Mouse (Mus musculus): ENCODE results near the gene Zmiz1. TPM values are rescaled to one million over a fixed set of nuclear protein-coding genes. Genes with fewer than 3 reads are reported as not detected.

The Zmiz1 gene
- polyA plus RNA-seq, 1 experiment from 2014 or later: 57.4 TPM

DNA sequence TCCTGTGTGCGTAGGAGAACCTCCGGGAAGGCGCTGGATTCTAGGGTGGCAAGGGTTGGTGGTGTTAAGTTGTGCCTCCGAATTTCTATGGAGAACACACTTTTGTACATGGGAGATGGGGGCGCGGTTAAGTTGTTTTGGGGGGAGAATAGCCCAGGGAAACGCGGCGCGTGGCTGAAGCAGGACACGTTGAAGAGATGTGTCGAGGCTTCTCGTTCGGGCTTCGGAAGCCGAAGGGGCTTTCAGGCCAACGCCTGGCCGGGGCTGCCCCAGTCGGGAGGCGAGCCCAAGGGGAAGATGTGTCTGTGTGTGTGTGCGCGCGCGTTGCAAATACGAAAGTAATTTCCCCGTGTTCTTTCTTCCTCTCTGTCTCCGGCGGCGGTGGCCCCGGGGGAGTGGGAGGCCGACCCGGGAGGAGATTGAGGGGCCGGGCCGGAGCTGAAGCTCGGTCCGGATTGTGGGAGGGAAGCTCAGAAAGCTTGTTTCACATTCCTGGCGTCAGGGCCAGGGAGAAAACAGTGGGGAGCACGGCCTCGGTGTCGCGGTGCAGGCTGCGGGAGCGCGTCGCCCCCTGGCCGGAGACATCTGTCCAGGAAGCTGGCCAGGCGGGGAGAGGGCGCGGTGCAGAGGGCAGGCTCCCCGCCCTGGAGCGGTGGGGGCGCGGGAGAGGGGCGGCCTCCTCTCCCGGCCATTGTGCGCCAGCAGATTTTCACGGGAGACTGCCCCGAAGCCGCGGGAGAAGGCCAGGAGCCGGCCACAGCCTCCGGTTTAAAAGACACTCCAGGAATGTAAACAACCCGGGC, 1.2 kb downstream of the Zmiz1 start:
- H3K9ac ChIP-seq (ENCODE audit: low read length): peak overlapping the region; percentile 99
- 0% methylated on average over 57 of the region's 63 CpGs for WGBS
- DNase-seq (ENCODE audit: low spot score): peak; percentile 63

DNA sequence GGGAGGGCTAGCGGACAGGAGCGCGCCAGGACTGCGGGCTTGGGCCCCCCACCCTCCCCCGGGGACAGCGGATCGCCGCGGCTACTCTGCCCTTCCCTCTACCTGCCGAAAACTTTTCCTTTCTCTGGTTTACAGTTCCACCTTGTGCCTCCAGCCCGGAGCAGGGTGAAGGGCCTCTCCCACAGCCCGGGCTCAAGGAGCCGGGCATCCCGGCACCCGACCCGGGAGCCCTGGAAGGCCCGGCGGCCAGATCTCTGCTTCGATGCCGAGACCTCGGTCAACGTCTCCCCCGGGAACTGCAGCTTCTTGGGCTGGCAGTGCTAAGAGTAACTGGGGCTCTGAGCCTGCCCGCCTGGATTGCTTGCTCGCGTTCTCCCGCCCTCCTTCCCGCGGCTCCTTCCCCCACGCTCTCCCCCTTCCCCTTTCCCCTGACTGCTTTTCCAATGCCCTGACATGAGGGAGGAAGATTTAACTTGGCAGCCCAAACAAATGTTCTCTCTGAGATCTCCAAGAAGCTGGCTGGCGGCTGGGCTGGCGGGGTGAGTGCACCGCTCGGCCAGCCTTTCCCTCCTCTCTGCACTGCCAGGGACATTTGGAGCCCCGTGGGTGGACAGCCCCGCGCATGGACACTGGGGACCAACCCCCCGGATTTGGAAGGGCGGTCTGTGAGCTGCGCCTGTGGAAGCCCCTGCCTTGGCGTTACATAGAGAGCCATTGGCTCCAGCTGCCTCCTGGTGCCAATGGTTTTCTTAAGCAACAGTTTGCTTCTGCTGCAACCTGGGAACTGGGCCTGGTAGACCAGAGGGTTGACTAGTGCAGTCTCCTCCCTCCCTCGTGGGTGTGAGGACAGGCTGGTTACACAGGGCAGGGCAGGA, 2.1 kb downstream of the Zmiz1 start:
- peak overlapping the region; percentile 87 for H3K4me2 ChIP-seq (ENCODE audit: low read depth)
- H3K27ac ChIP-seq (ENCODE audit: low read depth, low read length): peak overlapping the region; percentile 98
- peaks cover 57% of the 10 kb centered on the region for H3K4me1 ChIP-seq (ENCODE audit: control insufficient read depth, insufficient read depth, low read length)
- H3K27me3 ChIP-seq (ENCODE audit: control insufficient read depth, insufficient read depth, low read length): no peaks in the 10 kb centered on the region
- under 1% methylated on average over 38 of the region's 42 CpGs for WGBS
- no peaks in the 10 kb centered on the region for H3K9me3 ChIP-seq (ENCODE audit: control insufficient read depth, low read length)
- H3K9ac ChIP-seq (ENCODE audit: low read length): peak overlapping the region; percentile 99
- DNase-seq (ENCODE audit: low spot score) (peak; percentile 63), ATAC-seq (ENCODE audit: insufficient read depth, low FRiP score, low TSS enrichment) (no peak)
- H3K4me3 ChIP-seq (ENCODE audit: low read depth, low read length): peak overlapping the region; percentile 98
- H3K36me3 ChIP-seq (ENCODE audit: control insufficient read depth, insufficient read depth, low read length): no peaks in the 10 kb centered on the region

More for the DNA sequence above, 1.2 kb downstream of the Zmiz1 start:
- H3K36me3 ChIP-seq (ENCODE audit: control insufficient read depth, insufficient read depth, low read length): no peaks in the 10 kb centered on the region
- peak overlapping the region; percentile 98 for H3K27ac ChIP-seq (ENCODE audit: low read depth, low read length)
- no peaks in the 10 kb centered on the region for H3K9me3 ChIP-seq (ENCODE audit: control insufficient read depth, low read length)
- H3K4me3 ChIP-seq (ENCODE audit: low read depth, low read length): peak overlapping the region; percentile 98
- ATAC-seq (ENCODE audit: insufficient read depth, low FRiP score, low TSS enrichment): no peak
- peak overlapping the region; percentile 87 for H3K4me2 ChIP-seq (ENCODE audit: low read depth)
- H3K27me3 ChIP-seq (ENCODE audit: control insufficient read depth, insufficient read depth, low read length): no peaks in the 10 kb centered on the region
- peaks cover 53% of the 10 kb centered on the region for H3K4me1 ChIP-seq (ENCODE audit: control insufficient read depth, insufficient read depth, low read length)

DNA sequence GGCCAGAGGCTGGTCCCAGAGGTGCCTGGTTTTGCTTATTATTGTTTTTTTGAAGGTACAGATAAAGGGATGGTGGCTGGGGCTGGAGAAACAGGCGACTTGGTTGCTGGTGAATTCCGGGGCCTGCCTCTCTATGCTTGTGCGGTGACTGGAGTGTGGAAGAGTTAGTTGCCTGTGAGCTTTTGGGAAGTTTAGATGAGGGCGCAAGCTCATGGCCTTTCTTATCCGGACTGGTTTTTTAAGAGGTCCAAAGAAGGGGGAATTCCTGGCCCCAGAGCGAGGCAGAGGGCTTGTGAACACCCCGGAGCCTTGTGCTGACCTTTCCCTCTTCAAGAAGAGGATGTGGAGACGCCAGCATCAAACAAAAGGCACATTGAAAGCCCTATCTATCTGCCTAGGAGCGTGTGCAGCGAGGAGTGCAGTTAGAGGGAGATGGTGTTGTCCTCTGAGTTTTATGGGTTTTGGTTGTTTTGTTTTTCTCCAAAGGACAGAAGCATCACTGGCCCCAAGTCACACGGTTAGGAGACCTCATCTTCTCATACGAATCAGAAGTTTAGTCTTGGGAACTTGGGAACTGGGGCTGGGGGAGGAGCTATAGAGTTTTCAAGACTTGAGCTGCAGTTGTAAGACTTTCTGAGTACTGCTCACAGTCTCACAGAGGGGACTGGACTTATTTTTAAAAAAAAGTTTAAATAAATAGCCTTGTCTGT, 2.8 kb downstream of the Zmiz1 start:
- Histone ChIP-seq H3K36me3 (ENCODE audit: control insufficient read depth, insufficient read depth, low read length) (no peaks in the 10 kb centered on the region), H3K27ac (ENCODE audit: low read depth, low read length) (peak overlapping the region; percentile 98), H3K4me3 (ENCODE audit: low read depth, low read length) (peak overlapping the region; percentile 98), H3K4me2 (ENCODE audit: low read depth) (peak overlapping the region; percentile 87), H3K27me3 (ENCODE audit: control insufficient read depth, insufficient read depth, low read length) (no peaks in the 10 kb centered on the region), H3K9me3 (ENCODE audit: control insufficient read depth, low read length) (no peaks in the 10 kb centered on the region), H3K4me1 (ENCODE audit: control insufficient read depth, insufficient read depth, low read length) (peaks cover 54% of the 10 kb centered on the region), H3K9ac (ENCODE audit: low read length) (peak overlapping the region; percentile 99)
- WGBS: 3% methylated on average over 12 of the region's 12 CpGs
- no peak for ATAC-seq (ENCODE audit: insufficient read depth, low FRiP score, low TSS enrichment)
- peak; percentile 44 for DNase-seq (ENCODE audit: low spot score)

DNA sequence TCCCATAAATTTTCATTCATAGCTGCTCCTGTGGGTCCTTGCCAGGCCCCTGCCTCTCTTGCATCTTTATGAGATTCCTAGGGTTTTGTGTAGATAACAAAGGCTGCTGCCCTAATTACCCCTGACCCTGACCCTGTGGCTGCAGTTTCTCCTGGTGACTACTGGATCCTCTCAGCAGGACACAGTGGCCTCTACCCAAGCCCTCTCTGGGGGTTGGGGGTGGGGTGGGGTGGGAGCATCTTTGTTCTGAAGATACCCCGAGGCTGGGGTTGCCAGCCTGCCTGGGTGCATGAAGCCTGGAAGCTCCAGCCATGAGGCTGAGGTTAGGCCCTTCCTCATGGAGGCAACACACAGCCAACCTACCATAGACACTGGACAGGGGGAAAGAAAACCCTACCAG, 4.0 kb downstream of the Zmiz1 start:
- DNase-seq (ENCODE audit: low spot score) (no peak), ATAC-seq (ENCODE audit: insufficient read depth, low FRiP score, low TSS enrichment) (no peak)
- H3K27me3 ChIP-seq (ENCODE audit: control insufficient read depth, insufficient read depth, low read length): no peaks in the 10 kb centered on the region
- peak overlapping the region; percentile 32; the same call in 1 of the 2 replicates for H3K4me2 ChIP-seq (ENCODE audit: low read depth)
- peaks cover 53% of the 10 kb centered on the region for H3K4me1 ChIP-seq (ENCODE audit: control insufficient read depth, insufficient read depth, low read length)
- no peaks in the 10 kb centered on the region for H3K9me3 ChIP-seq (ENCODE audit: control insufficient read depth, low read length)
- 6% methylated on average over 1 of the region's 1 CpGs for WGBS
- no peak overlapping the region for H3K9ac ChIP-seq (ENCODE audit: low read length)
- no peak overlapping the region for H3K4me3 ChIP-seq (ENCODE audit: low read depth, low read length)
- H3K36me3 ChIP-seq (ENCODE audit: control insufficient read depth, insufficient read depth, low read length): no peaks in the 10 kb centered on the region
- peak overlapping the region; percentile 50; the same call in 1 of the 2 replicates for H3K27ac ChIP-seq (ENCODE audit: low read depth, low read length)

DNA sequence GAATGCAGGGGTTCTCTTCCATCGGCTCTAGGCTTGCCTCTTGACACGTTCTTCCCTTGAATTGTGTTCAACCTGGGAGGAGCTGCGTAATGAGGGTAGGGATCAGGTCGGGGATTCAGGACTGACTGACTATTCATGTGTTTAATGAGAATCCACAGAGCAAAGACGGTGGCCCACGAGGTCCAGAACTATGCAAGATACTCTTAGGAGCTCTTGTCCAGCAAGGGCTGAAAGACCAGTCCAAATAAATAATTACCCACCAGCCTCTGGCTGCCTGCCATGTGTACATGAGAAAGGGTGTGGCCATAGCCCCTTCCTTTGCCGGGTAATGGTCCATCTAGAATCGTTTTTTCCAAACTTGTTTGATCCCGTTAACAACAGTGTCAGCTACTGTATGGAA, 4.9 kb downstream of the Zmiz1 start:
- Histone ChIP-seq H3K4me3 (ENCODE audit: low read depth, low read length) (no peak overlapping the region), H3K9ac (ENCODE audit: low read length) (no peak overlapping the region), H3K4me1 (ENCODE audit: control insufficient read depth, insufficient read depth, low read length) (peaks cover 57% of the 10 kb centered on the region), H3K4me2 (ENCODE audit: low read depth) (no peak overlapping the region), H3K27ac (ENCODE audit: low read depth, low read length) (no peak overlapping the region), H3K27me3 (ENCODE audit: control insufficient read depth, insufficient read depth, low read length) (no peaks in the 10 kb centered on the region), H3K9me3 (ENCODE audit: control insufficient read depth, low read length) (no peaks in the 10 kb centered on the region), H3K36me3 (ENCODE audit: control insufficient read depth, insufficient read depth, low read length) (no peaks in the 10 kb centered on the region)
- DNase-seq (ENCODE audit: low spot score) (no peak), ATAC-seq (ENCODE audit: insufficient read depth, low FRiP score, low TSS enrichment) (no peak)
- 55% methylated on average over 9 of the region's 9 CpGs for WGBS

DNA sequence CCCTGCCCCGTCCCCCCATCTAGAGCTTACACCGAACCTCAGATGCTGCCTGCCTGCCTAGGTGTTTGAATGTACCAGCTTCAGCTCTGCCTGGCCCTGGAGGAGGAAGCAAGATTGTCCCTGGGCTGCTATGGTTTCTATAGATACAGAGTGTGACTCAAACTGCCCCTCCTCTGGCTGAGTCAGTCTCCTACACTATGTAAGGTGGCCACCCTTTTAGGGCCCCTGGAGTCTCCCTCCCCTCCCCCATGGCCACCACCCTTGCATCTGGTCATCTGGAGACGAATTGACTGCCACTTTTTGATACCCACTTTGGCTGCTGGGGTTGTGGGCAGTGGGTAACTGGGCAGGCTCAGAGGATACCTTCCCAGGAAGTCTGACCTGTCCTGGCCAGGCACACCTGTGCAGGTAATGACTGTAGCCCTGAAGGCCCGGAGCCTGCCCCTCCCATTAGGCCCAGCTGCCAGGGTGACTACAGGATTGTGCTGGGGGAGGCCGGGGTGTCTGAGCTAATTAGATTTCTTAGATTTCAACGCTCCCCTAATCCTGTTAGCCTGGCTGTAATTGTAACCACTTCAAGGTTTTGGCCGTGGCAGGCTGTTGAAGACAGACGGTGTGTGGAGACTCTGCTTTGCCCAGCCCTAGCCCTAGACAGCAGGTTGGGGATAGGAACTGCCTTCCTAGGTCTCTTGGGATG, 5.8 kb downstream of the Zmiz1 start:
- no peaks in the 10 kb centered on the region for H3K27me3 ChIP-seq (ENCODE audit: control insufficient read depth, insufficient read depth, low read length)
- H3K4me3 ChIP-seq (ENCODE audit: low read depth, low read length): no peak overlapping the region
- no peak overlapping the region for H3K9ac ChIP-seq (ENCODE audit: low read length)
- DNase-seq (ENCODE audit: low spot score) (no peak), ATAC-seq (ENCODE audit: insufficient read depth, low FRiP score, low TSS enrichment) (no peak)
- no peak overlapping the region for H3K27ac ChIP-seq (ENCODE audit: low read depth, low read length)
- peaks cover 60% of the 10 kb centered on the region for H3K4me1 ChIP-seq (ENCODE audit: control insufficient read depth, insufficient read depth, low read length)
- no peaks in the 10 kb centered on the region for H3K9me3 ChIP-seq (ENCODE audit: control insufficient read depth, low read length)
- H3K36me3 ChIP-seq (ENCODE audit: control insufficient read depth, insufficient read depth, low read length): no peaks in the 10 kb centered on the region
- H3K4me2 ChIP-seq (ENCODE audit: low read depth): no peak overlapping the region
- WGBS: 58% methylated on average over 8 of the region's 8 CpGs

DNA sequence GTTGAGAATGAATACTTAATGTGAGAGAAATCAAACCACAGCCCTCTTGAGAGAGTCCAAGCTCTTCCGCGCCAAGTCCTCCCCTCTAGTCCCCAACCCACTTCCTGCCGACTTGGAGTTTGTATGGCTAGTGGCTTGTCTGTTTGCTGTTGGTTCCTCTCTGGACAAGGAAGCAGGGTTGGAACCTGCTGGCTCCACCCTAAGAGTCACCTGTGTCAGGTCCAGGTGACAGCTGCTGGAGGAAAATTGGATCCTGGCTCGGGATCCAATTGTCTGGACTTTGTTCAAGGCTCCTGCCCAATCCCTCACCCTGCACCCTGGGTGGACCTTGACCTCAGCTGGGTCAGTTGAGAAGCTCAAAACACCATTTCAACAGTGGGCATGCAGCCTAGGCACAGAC, 7.4 kb downstream of the Zmiz1 start:
- DNase-seq (ENCODE audit: low spot score) (no peak), ATAC-seq (ENCODE audit: insufficient read depth, low FRiP score, low TSS enrichment) (no peak)
- Histone ChIP-seq H3K36me3 (ENCODE audit: control insufficient read depth, insufficient read depth, low read length) (no peaks in the 10 kb centered on the region), H3K4me1 (ENCODE audit: control insufficient read depth, insufficient read depth, low read length) (peaks cover 71% of the 10 kb centered on the region), H3K27ac (ENCODE audit: low read depth, low read length) (no peak overlapping the region), H3K27me3 (ENCODE audit: control insufficient read depth, insufficient read depth, low read length) (no peaks in the 10 kb centered on the region), H3K9ac (ENCODE audit: low read length) (no peak overlapping the region), H3K4me3 (ENCODE audit: low read depth, low read length) (no peak overlapping the region), H3K4me2 (ENCODE audit: low read depth) (no peak overlapping the region), H3K9me3 (ENCODE audit: control insufficient read depth, low read length) (no peaks in the 10 kb centered on the region)
- WGBS: 79% methylated on average over 4 of the region's 4 CpGs

All from neural tube, embryonic 11.5 days (tissue).